Mouse (Mus musculus) hindbrain, embryonic 16.5 days (tissue): ENCODE data around the gene Noc2l. TPM values are rescaled to one million over a fixed set of nuclear protein-coding genes. Genes with fewer than 3 reads are reported as not detected.

Experiments
- ATAC-seq: fragments of 200-750 bp; cut with Nextera tagmentation; 2 replicates; pipeline ENCODE4 v1.8.0; 2017; ENCODE audit warnings: moderate TSS enrichment, moderate library complexity
- H3K27ac ChIP-seq: fragments of 300-500 bp; sonication (generic); 2 replicates; pipeline ENCODE4 v1.5.1; 2014; ENCODE audit warnings: low read depth, mild to moderate bottlenecking, control low read depth, low read length, moderate library complexity
- H3K27me3 ChIP-seq: fragments of 300-500 bp; sonication (generic); replicated peaks from 2 replicates; pipeline ENCODE4 v1.6.1; 2014; ENCODE audit warnings: low read length; ENCODE audit not compliant: control insufficient read depth, insufficient read depth
- H3K36me3 ChIP-seq: fragments of 300-500 bp; sonication (generic); 2 replicates; pipeline ENCODE4 v1.6.1; 2014; ENCODE audit warnings: mild to moderate bottlenecking, low read length, moderate library complexity, mixed read lengths; ENCODE audit not compliant: control insufficient read depth, insufficient read depth
- H3K4me1 ChIP-seq: fragments of 300-500 bp; sonication (generic); 2 replicates; pipeline ENCODE4 v1.6.1; 2014; ENCODE audit warnings: low read depth, low read length; ENCODE audit not compliant: control insufficient read depth, insufficient read depth
- H3K4me2 ChIP-seq: fragments of 300-500 bp; sonication (generic); 2 replicates; pipeline ENCODE4 v1.6.1; 2014; ENCODE audit warnings: mild to moderate bottlenecking, low read length, control low read depth, moderate library complexity
- H3K4me3 ChIP-seq: fragments of 300-500 bp; sonication (generic); 2 replicates; pipeline ENCODE4 v1.5.1; 2014; ENCODE audit warnings: mild to moderate bottlenecking, low read length, control low read depth, moderate library complexity
- H3K9ac ChIP-seq: fragments of 300-500 bp; sonication (generic); 2 replicates; pipeline ENCODE4 v1.6.1; 2014; ENCODE audit warnings: low read depth, mild to moderate bottlenecking, control low read depth, low read length, moderate library complexity
- H3K9me3 ChIP-seq: fragments of 300-500 bp; sonication (generic); 2 replicates; pipeline ENCODE4 v1.6.1; 2014; ENCODE audit warnings: mild to moderate bottlenecking, low read length, moderate library complexity; ENCODE audit not compliant: control insufficient read depth
- WGBS: fragments of 180-500 bp; shearing (Covaris S2); extraction: QIAGEN DNeasy Blood & Tissue Kit; methylation state at CpG from one replicate; pipeline ENCODE4 v1.1.7; 2014; 5-methylcytosine and 5-hydroxymethylcytosine counted together
- polyA plus RNA-seq: library from polyadenylated mRNA; unstranded; fragments of >200 nt; fragmentation: Nextera tagmentation; extraction: Ambion mirVana; gene quantifications from 2 replicates; pipeline ENCODE4 v1.2.1, GENCODE M21; 2015

Gene Noc2l
- 43.2 and 48.7 TPM in 2 replicates for polyA plus RNA-seq

DNA sequence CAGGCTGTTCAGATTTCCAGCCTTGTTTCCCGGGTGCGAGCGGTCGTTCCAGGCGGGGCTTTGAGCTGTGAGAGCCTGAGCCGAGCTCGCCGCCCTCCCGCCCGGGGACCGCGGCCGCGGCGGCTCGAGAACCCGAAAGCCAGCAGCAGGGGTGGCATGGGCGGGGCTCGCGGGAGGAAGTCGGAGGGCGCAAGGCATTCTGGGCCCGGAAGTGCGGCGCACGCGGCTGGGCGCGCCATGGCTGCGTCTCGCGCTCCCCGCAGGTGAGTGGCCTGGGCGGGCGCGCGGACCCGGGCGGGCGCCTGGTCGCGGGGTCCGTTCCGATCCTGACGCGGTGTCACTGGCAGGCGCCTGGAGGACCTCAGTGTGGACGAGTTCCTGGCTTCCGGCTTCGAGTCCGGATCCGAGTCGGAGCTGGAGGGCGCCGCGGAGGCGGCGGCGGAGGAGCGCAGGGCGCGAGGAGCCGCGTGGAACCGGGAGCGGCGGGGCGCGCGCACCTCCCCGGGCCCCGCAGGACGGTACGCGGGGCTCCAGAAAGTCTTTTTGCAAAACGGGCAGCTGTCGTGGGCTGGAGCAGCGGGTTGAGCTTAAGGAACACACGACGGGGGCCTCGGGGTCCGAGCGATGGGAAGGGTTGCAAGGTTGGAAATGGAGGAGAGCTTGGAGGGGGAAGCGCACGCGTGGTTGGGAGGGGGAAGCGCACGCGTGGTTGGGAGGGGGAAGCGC, at the start of gene Noc2l:
Noc2l (plus strand) TSS at position 203 of the 726 bp plus-strand sequence.
- H3K4me3 ChIP-seq = peak within 1 kb of the TSS; percentile 95
- H3K27me3 ChIP-seq = no peaks in the 10 kb centered on the region
- H3K4me1 ChIP-seq = peaks cover 13% of the 10 kb centered on the region
- peak; percentile 89 for ATAC-seq
- peak within 1 kb of the TSS; percentile 92 for H3K27ac ChIP-seq
- peak within 1 kb of the TSS; percentile 85 for H3K9ac ChIP-seq
- H3K36me3 ChIP-seq = peaks cover 40% of the 10 kb centered on the region
- H3K9me3 ChIP-seq = no peaks in the 10 kb centered on the region
- peak within 1 kb of the TSS; percentile 97 for H3K4me2 ChIP-seq
- under 1% methylated on average over 65 of the region's 90 CpGs for WGBS

DNA sequence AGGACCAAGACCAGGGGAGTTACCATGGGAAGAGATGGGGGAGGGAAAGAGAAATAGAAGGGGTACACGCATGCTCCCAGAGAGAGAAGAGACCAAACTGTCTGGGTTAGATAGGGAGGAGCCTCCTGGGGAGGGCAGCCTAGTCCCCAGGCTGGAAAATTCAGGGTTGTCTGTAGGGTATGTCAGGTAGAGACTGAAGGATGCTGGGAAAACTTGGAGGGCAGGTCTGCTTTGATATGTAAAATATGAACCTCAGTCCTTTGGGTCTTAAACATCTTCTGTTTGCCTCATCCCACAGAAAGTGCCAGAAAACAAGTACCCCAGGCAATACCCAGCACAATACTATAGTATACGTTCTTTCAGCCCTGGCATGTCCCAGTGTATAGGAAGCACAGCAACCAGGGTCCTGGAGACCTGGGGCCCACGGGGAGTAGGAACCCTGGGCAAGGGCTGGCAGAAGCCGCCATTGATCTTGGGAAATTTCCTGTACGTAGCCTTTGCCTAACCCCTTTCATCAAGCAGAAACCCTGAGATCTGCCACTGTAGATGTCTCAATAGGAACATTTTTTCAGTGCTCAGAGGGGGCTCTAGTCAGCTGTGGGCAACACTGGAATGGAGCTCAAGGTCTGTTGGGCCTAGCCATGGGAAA, 47.5 kb upstream of the Noc2l start:
- Histone ChIP-seq H3K27me3 (no peaks in the 10 kb centered on the region), H3K4me2 (no peak overlapping the region; the same call in 1 of the 2 replicates), H3K36me3 (peaks cover 3% of the 10 kb centered on the region; the same call in 1 of the 2 replicates), H3K9me3 (no peaks in the 10 kb centered on the region), H3K4me1 (peaks cover 69% of the 10 kb centered on the region), H3K27ac (peak overlapping the region; percentile 51), H3K4me3 (no peak overlapping the region), H3K9ac (peak overlapping the region; percentile 3; the same call in 1 of the 2 replicates)
- no peak for ATAC-seq
- 31% methylated on average over 5 of the region's 5 CpGs for WGBS

DNA sequence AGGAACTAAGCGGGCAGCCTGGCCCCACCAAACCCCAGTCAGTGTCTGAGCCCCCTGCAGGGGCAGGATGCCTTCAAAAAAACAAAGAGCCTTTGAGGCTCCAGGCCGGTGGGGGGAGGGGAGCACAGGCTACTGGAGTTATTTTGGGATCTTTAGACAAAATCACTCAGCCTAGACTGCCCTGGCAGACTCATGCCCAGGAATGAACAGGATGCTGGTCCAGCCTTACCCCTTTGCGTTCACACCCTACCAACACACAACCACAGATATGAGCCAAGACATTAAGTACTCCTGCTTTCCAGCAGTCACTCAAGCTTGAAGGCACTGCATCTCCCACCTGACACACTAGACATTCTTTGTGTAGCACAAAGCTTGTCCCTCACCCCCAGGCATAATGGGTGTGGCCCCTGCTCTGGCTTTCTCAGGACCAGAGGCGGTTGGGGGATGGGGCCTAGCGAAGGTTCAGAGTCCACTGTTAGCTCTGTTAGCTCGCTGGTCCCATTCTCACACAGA, 46.9 kb upstream of the Noc2l start:
- peaks cover 3% of the 10 kb centered on the region; the same call in 1 of the 2 replicates for H3K36me3 ChIP-seq
- peak; percentile 21 for ATAC-seq
- H3K27ac ChIP-seq = peak overlapping the region; percentile 51
- H3K27me3 ChIP-seq = no peaks in the 10 kb centered on the region
- peak overlapping the region; percentile 30 for H3K4me2 ChIP-seq
- H3K9ac ChIP-seq = peak overlapping the region; percentile 30; the same call in 1 of the 2 replicates
- peaks cover 70% of the 10 kb centered on the region for H3K4me1 ChIP-seq
- H3K9me3 ChIP-seq = no peaks in the 10 kb centered on the region
- 8% methylated on average over 6 of the region's 6 CpGs for WGBS
- no peak overlapping the region for H3K4me3 ChIP-seq

DNA sequence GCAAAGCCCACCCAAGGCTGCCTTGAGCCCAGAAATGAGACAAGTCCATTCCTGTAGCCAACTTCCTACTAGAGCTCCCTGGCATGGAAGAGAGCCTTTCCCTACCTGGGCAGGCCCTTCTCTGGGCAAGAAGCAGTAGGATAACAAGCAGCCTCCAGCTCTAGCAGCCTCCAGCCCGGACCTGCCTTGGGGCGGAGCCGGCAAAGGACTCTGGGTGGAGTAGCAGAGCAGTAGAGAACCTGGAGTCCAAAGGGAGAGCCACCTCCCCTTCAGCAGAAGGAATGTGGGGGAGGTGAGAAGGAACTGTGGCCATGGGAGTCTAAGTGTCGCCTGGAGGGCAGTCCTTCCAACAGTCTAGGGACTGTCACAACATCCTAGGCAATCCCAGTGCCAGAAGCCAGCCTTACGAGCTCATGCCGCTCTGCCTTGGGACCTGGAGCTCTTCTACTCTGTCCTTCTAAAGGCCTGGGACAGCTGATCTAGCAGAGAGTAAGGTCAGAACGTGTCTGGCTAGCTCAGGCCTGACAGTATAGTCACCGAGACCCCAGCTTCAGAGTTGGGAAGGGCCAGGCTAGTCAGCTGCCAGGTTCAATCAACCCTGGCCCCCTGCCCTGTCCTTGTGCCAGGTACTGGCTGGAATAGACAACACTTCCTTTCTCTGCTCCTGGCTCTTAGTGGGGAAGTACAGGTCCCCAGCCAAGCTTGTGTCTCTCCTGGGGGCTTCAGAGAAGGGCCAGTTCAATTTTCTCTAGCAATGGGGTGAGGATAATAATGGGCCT, 43.2 kb upstream of the Noc2l start:
- Histone ChIP-seq H3K9ac (peak overlapping the region; percentile 25), H3K4me2 (peak overlapping the region; percentile 2), H3K4me1 (peaks cover 54% of the 10 kb centered on the region), H3K4me3 (no peak overlapping the region), H3K27me3 (no peaks in the 10 kb centered on the region), H3K36me3 (peaks cover 3% of the 10 kb centered on the region; the same call in 1 of the 2 replicates), H3K9me3 (no peaks in the 10 kb centered on the region), H3K27ac (peak overlapping the region; percentile 60)
- ATAC-seq = peak; percentile 38; the same call in 1 of the 2 replicates
- 50% methylated on average over 8 of the region's 8 CpGs for WGBS

DNA sequence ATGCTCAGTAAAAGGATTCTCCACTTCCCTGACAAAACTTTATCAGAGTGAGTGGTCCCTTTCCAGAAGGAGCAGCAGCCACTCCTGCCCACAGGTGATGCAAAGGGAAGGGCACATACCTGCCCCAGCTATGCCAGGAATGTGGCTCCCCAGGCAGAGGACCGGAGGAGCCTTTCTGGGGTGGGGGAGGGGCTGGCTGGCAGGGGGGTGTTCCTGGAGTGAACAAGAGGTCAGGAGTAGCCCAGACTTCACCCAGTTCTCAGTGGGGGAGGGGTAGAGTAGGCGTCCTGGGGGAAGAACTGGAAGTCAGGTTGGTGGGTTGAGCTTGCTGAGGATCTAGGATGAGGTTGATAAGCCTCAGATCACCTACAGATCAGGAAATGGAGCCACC, 42.6 kb upstream of the Noc2l start:
- no peaks in the 10 kb centered on the region for H3K9me3 ChIP-seq
- no peak for ATAC-seq
- WGBS = 16% methylated on average over 2 of the region's 2 CpGs
- H3K27me3 ChIP-seq = no peaks in the 10 kb centered on the region
- H3K9ac ChIP-seq = no peak overlapping the region
- no peak overlapping the region for H3K27ac ChIP-seq
- H3K4me3 ChIP-seq = no peak overlapping the region
- peaks cover 50% of the 10 kb centered on the region for H3K4me1 ChIP-seq
- peaks cover 3% of the 10 kb centered on the region; the same call in 1 of the 2 replicates for H3K36me3 ChIP-seq
- no peak overlapping the region for H3K4me2 ChIP-seq

DNA sequence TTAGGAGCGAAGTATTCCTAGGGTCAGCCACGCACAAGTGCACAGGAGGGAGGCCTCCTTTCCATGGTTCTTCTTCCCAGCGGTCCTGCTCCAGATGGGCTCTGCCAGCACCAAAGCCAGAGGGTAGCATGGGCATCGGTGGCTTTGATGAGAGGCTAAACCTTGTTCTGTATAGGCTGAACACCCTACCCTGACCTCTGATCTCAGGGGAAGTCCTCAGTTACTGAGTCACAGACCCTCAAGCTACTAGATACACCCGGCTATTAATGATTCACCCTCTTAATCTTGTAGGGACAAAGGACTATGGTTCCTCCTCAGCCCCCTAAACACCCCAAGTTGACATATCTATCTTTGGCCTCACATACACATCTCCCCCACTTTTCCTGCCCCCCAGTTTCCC, 41.9 kb upstream of the Noc2l start:
- Histone ChIP-seq H3K27ac (no peak overlapping the region), H3K4me2 (no peak overlapping the region), H3K9me3 (no peaks in the 10 kb centered on the region), H3K9ac (no peak overlapping the region), H3K4me1 (peaks cover 42% of the 10 kb centered on the region), H3K27me3 (no peaks in the 10 kb centered on the region), H3K36me3 (peaks cover 3% of the 10 kb centered on the region; the same call in 1 of the 2 replicates), H3K4me3 (no peak overlapping the region)
- 53% methylated on average over 5 of the region's 5 CpGs for WGBS
- ATAC-seq = no peak

DNA sequence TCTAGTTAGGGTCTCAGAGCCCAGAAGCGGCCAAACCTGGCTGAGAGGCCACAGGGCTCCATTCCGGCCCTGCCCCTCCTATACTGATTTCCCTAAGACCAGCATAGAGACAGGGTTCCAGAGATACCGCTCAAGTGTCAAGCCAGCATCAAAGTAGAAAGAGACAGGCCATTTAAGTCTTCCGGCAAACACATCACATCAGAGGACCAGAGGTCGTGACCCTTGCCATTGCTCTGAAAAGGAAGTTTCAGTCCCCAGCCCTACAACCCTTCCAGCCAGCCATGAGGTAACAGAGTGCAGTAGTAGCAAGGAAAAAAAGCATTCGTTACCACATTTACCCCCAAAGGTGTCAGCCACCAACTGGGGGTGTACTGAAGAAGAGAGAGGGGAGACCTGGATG, 41.5 kb upstream of the Noc2l start:
- WGBS = 30% methylated on average over 6 of the region's 6 CpGs
- H3K9ac ChIP-seq = no peak overlapping the region
- H3K4me3 ChIP-seq = no peak overlapping the region
- peaks cover 38% of the 10 kb centered on the region for H3K4me1 ChIP-seq
- no peak overlapping the region for H3K27ac ChIP-seq
- peak overlapping the region; percentile 1; the same call in 1 of the 2 replicates for H3K4me2 ChIP-seq
- no peaks in the 10 kb centered on the region for H3K9me3 ChIP-seq
- H3K36me3 ChIP-seq = peaks cover 3% of the 10 kb centered on the region; the same call in 1 of the 2 replicates
- ATAC-seq = no peak
- H3K27me3 ChIP-seq = no peaks in the 10 kb centered on the region

DNA sequence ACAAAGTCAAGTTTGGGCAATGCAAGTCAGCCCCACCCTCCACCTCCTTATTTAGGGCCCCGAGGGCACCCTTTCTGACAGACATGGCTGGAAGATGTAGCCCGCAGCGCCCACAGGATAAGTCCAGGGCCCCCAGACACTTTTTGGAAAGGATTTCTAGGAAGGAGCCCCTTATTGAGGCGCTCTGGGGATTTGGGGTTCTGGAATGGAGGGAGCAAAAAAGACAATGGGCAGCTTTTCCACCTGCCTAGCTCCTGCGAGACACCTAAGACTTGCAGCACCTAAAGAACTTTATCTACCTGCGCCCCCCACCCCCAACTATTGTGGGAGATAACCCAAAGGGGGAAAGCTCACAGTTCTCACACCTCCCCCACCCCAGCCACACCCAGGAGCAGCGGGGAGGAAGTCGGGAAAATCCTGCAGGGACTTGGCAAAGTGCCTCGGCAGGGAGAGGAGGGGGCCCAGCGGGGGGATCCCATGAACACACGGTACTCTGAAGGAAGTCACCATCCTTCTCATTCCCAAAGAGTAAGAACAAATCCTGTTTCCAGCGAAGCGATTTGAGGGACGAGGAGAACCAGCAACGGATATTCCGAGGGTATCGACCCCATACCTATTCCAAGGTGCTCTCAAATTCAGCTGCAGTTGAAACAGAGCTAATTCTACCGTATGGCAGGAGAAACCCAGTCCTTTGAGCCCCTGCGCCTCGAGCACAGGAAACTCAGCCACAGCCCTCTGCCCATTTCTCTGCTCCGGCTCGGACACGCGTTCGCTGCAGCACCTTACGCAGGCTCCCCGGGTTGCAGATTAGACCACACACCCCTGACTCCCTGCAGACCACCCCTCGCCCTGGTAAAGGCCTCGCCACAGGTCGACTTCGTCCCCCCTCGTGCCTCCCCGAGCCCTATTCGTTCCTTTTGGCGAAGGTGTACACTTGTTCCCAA, 39.6 kb upstream of the Noc2l start:
- Histone ChIP-seq H3K9me3 (no peaks in the 10 kb centered on the region), H3K4me1 (peaks cover 32% of the 10 kb centered on the region), H3K4me2 (peak overlapping the region; percentile 68), H3K36me3 (no peaks in the 10 kb centered on the region), H3K27me3 (no peaks in the 10 kb centered on the region), H3K4me3 (peak overlapping the region; percentile 82), H3K27ac (peak overlapping the region; percentile 83), H3K9ac (peak overlapping the region; percentile 95)
- ATAC-seq = 0 out of 2 replicates have a peak, but pooled peaks have one; percentile 2
- 4% methylated on average over 33 of the region's 35 CpGs for WGBS
